Mouse (Mus musculus) intestine, postnatal 0 days (tissue): ENCODE measurements around the gene Znhit2. TPM values are rescaled to one million over a fixed set of nuclear protein-coding genes. Genes with fewer than 3 reads are reported as not detected.
A peak's percentile ranks its signal among the peaks of the same experiment; 100 is the strongest.

Experiments
- ATAC-seq: fragments of 200-750 bp; cut with Nextera tagmentation; 2 replicates; pipeline ENCODE4 v1.8.0; 2017; ENCODE audit warnings: mild to moderate bottlenecking, moderate TSS enrichment, moderate library complexity
- H3K27ac ChIP-seq: fragments of 300-500 bp; sonication (generic); 2 replicates; pipeline ENCODE4 v1.5.1; 2014; ENCODE audit warnings: mild to moderate bottlenecking, low read depth, low read length, moderate library complexity
- H3K27me3 ChIP-seq: fragments of 300-500 bp; sonication (generic); replicated peaks from 2 replicates; pipeline ENCODE4 v1.6.1; 2014; ENCODE audit warnings: low read length, mixed read lengths; ENCODE audit not compliant: control insufficient read depth, insufficient read depth
- H3K36me3 ChIP-seq: fragments of 300-500 bp; sonication (generic); 2 replicates; pipeline ENCODE4 v1.6.1; 2014; ENCODE audit warnings: mild to moderate bottlenecking, moderate library complexity; ENCODE audit not compliant: control insufficient read depth, insufficient read depth
- H3K4me1 ChIP-seq: fragments of 300-500 bp; sonication (generic); replicated peaks from 2 replicates; pipeline ENCODE4 v1.6.1; 2014; ENCODE audit warnings: antibody characterized with exemption, low read length, mixed read lengths; ENCODE audit not compliant: control insufficient read depth, insufficient read depth
- H3K4me2 ChIP-seq: fragments of 300-500 bp; sonication (generic); replicated peaks from 2 replicates; pipeline ENCODE4 v1.6.1; 2014; ENCODE audit warnings: low read depth, mild to moderate bottlenecking, moderate library complexity
- H3K4me3 ChIP-seq: fragments of 300-500 bp; sonication (generic); 2 replicates; pipeline ENCODE4 v1.5.1; 2014; ENCODE audit warnings: low read depth, low read length
- H3K9ac ChIP-seq: fragments of 300-500 bp; sonication (generic); 2 replicates; pipeline ENCODE4 v1.6.1; 2014; ENCODE audit warnings: mild to moderate bottlenecking, low read depth, low read length
- H3K9me3 ChIP-seq: fragments of 300-500 bp; sonication (generic); 2 replicates; pipeline ENCODE4 v1.6.1; 2016; ENCODE audit warnings: mixed run types; ENCODE audit not compliant: control insufficient read depth
- CTCF ChIP-seq: sonication (generic); IDR thresholded peaks from 2 replicates; pipeline ENCODE4 v1.5.1; 2016; ENCODE audit warnings: low read depth, mild to moderate bottlenecking, control low read depth, antibody characterized with exemption, moderate library complexity
- WGBS: fragments of 180-500 bp; shearing (Covaris S2); extraction: QIAGEN DNeasy Blood & Tissue Kit; methylation state at CpG from one replicate; pipeline ENCODE4 v1.1.7; 2014; 5-methylcytosine and 5-hydroxymethylcytosine counted together
- polyA plus RNA-seq: library from polyadenylated mRNA; unstranded; fragments of >200 nt; fragmentation: Nextera tagmentation; extraction: Ambion mirVana; gene quantifications from 2 replicates; pipeline ENCODE4 v1.2.1, GENCODE M21; 2015

Znhit2 gene
- polyA plus RNA-seq, 1 experiment from 2014 or later, result 30.8 TPM

GRCm38 (mm10) chr19:6088841-6089240 is 27.8 kb downstream of the Znhit2 start:
- no peak for ATAC-seq
- 84% methylated on average over 13 of the region's 13 CpGs for WGBS
- H3K9me3 ChIP-seq, result no peaks in the 10 kb centered on the region
- H3K9ac ChIP-seq, result no peak overlapping the region
- H3K27ac ChIP-seq, result no peak overlapping the region
- H3K4me3 ChIP-seq, result no peak overlapping the region
- H3K36me3 ChIP-seq, result peaks cover 22% of the 10 kb centered on the region
- H3K4me2 ChIP-seq, result no peak overlapping the region
- no peak for TF ChIP-seq CTCF
- H3K27me3 ChIP-seq, result no peaks in the 10 kb centered on the region
- no peaks in the 10 kb centered on the region; the same call in 1 of the 2 replicates for H3K4me1 ChIP-seq

GRCm38 (mm10) chr19:6094119-6094518 is 33.1 kb downstream of the Znhit2 start, which contains the start of gene AC131692.1:
AC131692.1 (plus strand) TSS chr19:6094419.
- Histone ChIP-seq H3K9me3 (no peaks in the 10 kb centered on the region), H3K27ac (no peak within 1 kb of the TSS), H3K4me3 (no peak within 1 kb of the TSS), H3K4me2 (no peak within 1 kb of the TSS), H3K36me3 (peaks cover 22% of the 10 kb centered on the region; the same call in 1 of the 2 replicates), H3K9ac (no peak within 1 kb of the TSS), H3K4me1 (no peaks in the 10 kb centered on the region), H3K27me3 (no peaks in the 10 kb centered on the region)
- ATAC-seq, result no peak
- TF ChIP-seq CTCF, result no peak
- WGBS, result 84% methylated on average over 7 of the region's 7 CpGs

- peaks cover 12% of the 10 kb centered on the region; the same call in 1 of the 2 replicates for H3K36me3 ChIP-seq
- H3K9ac ChIP-seq, result no peak overlapping the region
- ATAC-seq, result no peak
- TF ChIP-seq CTCF, result no peak
- H3K27me3 ChIP-seq, result no peaks in the 10 kb centered on the region
- no peak overlapping the region for H3K4me3 ChIP-seq
- no peak overlapping the region for H3K27ac ChIP-seq
- H3K4me2 ChIP-seq, result no peak overlapping the region
- H3K4me1 ChIP-seq, result no peaks in the 10 kb centered on the region
- WGBS, result 83% methylated on average over 3 of the region's 3 CpGs
- H3K9me3 ChIP-seq, result no peaks in the 10 kb centered on the region
Observed at GRCm38 (mm10) chr19:6097847-6098246, 36.9 kb downstream of the Znhit2 start.

- 63% methylated on average over 6 of the region's 6 CpGs for WGBS
- no peaks in the 10 kb centered on the region for H3K9me3 ChIP-seq
- no peak overlapping the region for H3K27ac ChIP-seq
- H3K4me1 ChIP-seq, result 0 out of 2 replicates have a peak, but pooled peaks cover 5% of the 10 kb centered on the region
- no peak overlapping the region for H3K4me3 ChIP-seq
- H3K4me2 ChIP-seq, result no peak overlapping the region
- no peak overlapping the region for H3K9ac ChIP-seq
- ATAC-seq, result no peak
- H3K36me3 ChIP-seq, result no peaks in the 10 kb centered on the region
- H3K27me3 ChIP-seq, result no peaks in the 10 kb centered on the region
- TF ChIP-seq CTCF, result no peak
Observed at GRCm38 (mm10) chr19:6101186-6101585, 40.2 kb downstream of the Znhit2 start.

- Histone ChIP-seq H3K4me3 (no peak overlapping the region), H3K9me3 (no peaks in the 10 kb centered on the region), H3K9ac (no peak overlapping the region), H3K36me3 (no peaks in the 10 kb centered on the region), H3K4me1 (0 out of 2 replicates have a peak, but pooled peaks cover 5% of the 10 kb centered on the region), H3K4me2 (no peak overlapping the region), H3K27me3 (no peaks in the 10 kb centered on the region), H3K27ac (no peak overlapping the region)
- ATAC-seq, result no peak
- 74% methylated on average over 6 of the region's 6 CpGs for WGBS
- TF ChIP-seq CTCF, result no peak
Observed at GRCm38 (mm10) chr19:6102169-6102853, 41.3 kb downstream of the Znhit2 start.

- Histone ChIP-seq H3K27ac (peak overlapping the region; percentile 31; the same call in 1 of the 2 replicates), H3K9ac (no peak overlapping the region), H3K36me3 (peaks cover 5% of the 10 kb centered on the region; the same call in 1 of the 2 replicates), H3K9me3 (no peaks in the 10 kb centered on the region), H3K4me3 (no peak overlapping the region), H3K4me2 (peak overlapping the region; percentile 63; the same call in 1 of the 2 replicates), H3K27me3 (no peaks in the 10 kb centered on the region), H3K4me1 (0 out of 2 replicates have a peak, but pooled peaks cover 5% of the 10 kb centered on the region)
- peak; percentile 41 for ATAC-seq
- TF ChIP-seq CTCF, result no peak
- 34% methylated on average over 4 of the region's 4 CpGs for WGBS
Observed at GRCm38 (mm10) chr19:6104476-6104875, 43.5 kb downstream of the Znhit2 start.
